In genomic region chr12:25176565-25176964, GRCm38 (mm10) we compare ENCODE assay signal across 20 mouse cellular contexts.
"Had no signal": no experiment of that assay in that cellular context is flagged by ENCODE, and none has a peak within 500 bp of the region (broad histone marks: within the 10 kb centered on the region; RNA-seq: fewer than 3 reads in every experiment).

No protein-coding gene starts in this region.

- DNase-seq: lung, embryonic 14.5 days; lung, postnatal 4 days; midbrain, embryonic 14.5 days; retina, postnatal 1 day; right cerebral cortex, adult 18-20 months; right cerebral cortex, postnatal 25 days; right cerebral cortex, postnatal 4 days; spleen, adult 18-20 months; thymus, adult 2 months; thymus, postnatal 25 days; thymus, postnatal 4 days had no signal

- H3K9me3 ChIP-seq: liver, embryonic 12.5 days; neural tube, embryonic 13.5 days; neural tube, embryonic 15.5 days had no signal

- H3K27me3 ChIP-seq: midbrain, embryonic 12.5 days; neural tube, embryonic 13.5 days; neural tube, embryonic 15.5 days had no signal

- H3K4me2 ChIP-seq: liver, embryonic 12.5 days; lung, embryonic 14.5 days; midbrain, embryonic 12.5 days; neural tube, embryonic 13.5 days; neural tube, embryonic 15.5 days had no signal

- H3K9ac ChIP-seq: liver, embryonic 12.5 days; liver, embryonic 14.5 days; lung, embryonic 14.5 days; midbrain, embryonic 12.5 days; neural tube, embryonic 13.5 days; neural tube, embryonic 15.5 days had no signal

- ATAC-seq: liver, embryonic 12.5 days; lung, postnatal 0 days; midbrain, embryonic 16.5 days had no signal

- H3K4me1 ChIP-seq: liver, embryonic 12.5 days; midbrain, embryonic 12.5 days; neural tube, embryonic 13.5 days had no signal

- H3K4me3 ChIP-seq: liver, embryonic 12.5 days; midbrain, embryonic 10.5 days; midbrain, embryonic 12.5 days; myocyte; neural tube, embryonic 13.5 days; neural tube, embryonic 15.5 days had no signal

- H3K36me3 ChIP-seq: liver, embryonic 12.5 days; midbrain, embryonic 10.5 days; midbrain, embryonic 12.5 days; neural tube, embryonic 13.5 days; neural tube, embryonic 15.5 days had no signal

- H3K27ac ChIP-seq: liver, embryonic 12.5 days; liver, embryonic 14.5 days; midbrain, embryonic 10.5 days; midbrain, embryonic 12.5 days; neural tube, embryonic 13.5 days; neural tube, embryonic 15.5 days had no signal
